Mouse (Mus musculus) neural tube, embryonic 11.5 days (tissue): ENCODE measurements around the gene Plekho2. TPM values are rescaled to one million over a fixed set of nuclear protein-coding genes. Genes with fewer than 3 reads are reported as not detected.

Experiments
- ATAC-seq: fragments of 200-750 bp; cut with Nextera tagmentation; 2 replicates; pipeline ENCODE4 v1.8.0; 2017; ENCODE audit warnings: moderate number of reproducible peaks, mild to moderate bottlenecking, moderate TSS enrichment, moderate library complexity; ENCODE audit not compliant: insufficient read depth, low FRiP score, low TSS enrichment
- DNase-seq: peaks from one replicate; pipeline ENCODE4 v3.0.0-alpha.2; 2015; ENCODE audit warnings: low spot score
- H3K27ac ChIP-seq: fragments of 300-500 bp; sonication (generic); 2 replicates; pipeline ENCODE4 v1.5.1; 2014; ENCODE audit warnings: low read depth, mild to moderate bottlenecking, low read length
- H3K27me3 ChIP-seq: fragments of 300-500 bp; sonication (generic); 2 replicates; pipeline ENCODE4 v1.6.1; 2014; ENCODE audit warnings: mild to moderate bottlenecking, low read length, mixed read lengths; ENCODE audit not compliant: control insufficient read depth, insufficient read depth
- H3K36me3 ChIP-seq: fragments of 300-500 bp; sonication (generic); 2 replicates; pipeline ENCODE4 v1.6.1; 2014; ENCODE audit warnings: mild to moderate bottlenecking, low read length, moderate library complexity, mixed read lengths; ENCODE audit not compliant: control insufficient read depth, insufficient read depth
- H3K4me1 ChIP-seq: fragments of 300-500 bp; sonication (generic); 2 replicates; pipeline ENCODE4 v1.6.1; 2014; ENCODE audit warnings: low read length, mixed read lengths; ENCODE audit not compliant: control insufficient read depth, insufficient read depth
- H3K4me2 ChIP-seq: fragments of 300-500 bp; sonication (generic); 2 replicates; pipeline ENCODE4 v1.6.1; 2014; ENCODE audit warnings: low read depth, mild to moderate bottlenecking, moderate library complexity
- H3K4me3 ChIP-seq: fragments of 300-500 bp; sonication (generic); 2 replicates; pipeline ENCODE4 v1.5.1; 2014; ENCODE audit warnings: low read depth, low read length
- H3K9ac ChIP-seq: fragments of 300-500 bp; sonication (generic); 2 replicates; pipeline ENCODE4 v1.6.1; 2014; ENCODE audit warnings: mild to moderate bottlenecking, low read length
- H3K9me3 ChIP-seq: fragments of 300-500 bp; sonication (generic); 2 replicates; pipeline ENCODE4 v1.6.1; 2016; ENCODE audit warnings: low read length; ENCODE audit not compliant: control insufficient read depth
- WGBS: fragments of 180-500 bp; shearing (Covaris S2); extraction: QIAGEN DNeasy Blood & Tissue Kit; methylation state at CpG from one replicate; pipeline ENCODE4 v1.1.7; 2014; 5-methylcytosine and 5-hydroxymethylcytosine counted together
- polyA plus RNA-seq: library from polyadenylated mRNA; unstranded; fragments of >200 nt; fragmentation: Nextera tagmentation; extraction: Ambion mirVana; gene quantifications from 2 replicates; pipeline ENCODE4 v1.2.1, GENCODE M21; 2014

Plekho2 gene
- polyA plus RNA-seq, 1 experiment from 2014 or later, result 13.3 TPM

- no peak for DNase-seq
- ATAC-seq, result no peak
Observed at GRCm38 (mm10) chr9:65534111-65534510, 45.7 kb downstream of the Plekho2 start.

GRCm38 (mm10) chr9:65532986-65533385 lies 46.9 kb downstream of the Plekho2 start:
- Histone ChIP-seq H3K27ac (no peak overlapping the region), H3K9ac (no peak overlapping the region), H3K4me3 (no peak overlapping the region), H3K4me1 (no peaks in the 10 kb centered on the region), H3K4me2 (no peak overlapping the region), H3K9me3 (no peaks in the 10 kb centered on the region), H3K36me3 (no peaks in the 10 kb centered on the region), H3K27me3 (no peaks in the 10 kb centered on the region)
- DNase-seq, result no peak
- ATAC-seq, result no peak
- WGBS, result 69% methylated on average over 8 of the region's 8 CpGs

More at GRCm38 (mm10) chr9:65534111-65534510, 45.7 kb downstream of the Plekho2 start:
- no peak overlapping the region for H3K9ac ChIP-seq
- no peak overlapping the region for H3K4me3 ChIP-seq
- WGBS, result 90% methylated on average over 3 of the region's 3 CpGs
- no peak overlapping the region for H3K4me2 ChIP-seq
- H3K27ac ChIP-seq, result no peak overlapping the region
- H3K4me1 ChIP-seq, result no peaks in the 10 kb centered on the region
- H3K9me3 ChIP-seq, result no peaks in the 10 kb centered on the region
- no peaks in the 10 kb centered on the region for H3K27me3 ChIP-seq
- no peaks in the 10 kb centered on the region for H3K36me3 ChIP-seq

- Histone ChIP-seq H3K27ac (no peak overlapping the region), H3K4me2 (no peak overlapping the region), H3K9ac (no peak overlapping the region), H3K4me1 (no peaks in the 10 kb centered on the region), H3K36me3 (no peaks in the 10 kb centered on the region), H3K9me3 (no peaks in the 10 kb centered on the region), H3K27me3 (no peaks in the 10 kb centered on the region), H3K4me3 (no peak overlapping the region)
- no peak for DNase-seq
- ATAC-seq, result no peak
- 88% methylated on average over 5 of the region's 5 CpGs for WGBS
Observed at GRCm38 (mm10) chr9:65531283-65531682, 48.6 kb downstream of the Plekho2 start.

GRCm38 (mm10) chr9:65529659-65530058 lies 50.2 kb downstream of the Plekho2 start:
- Histone ChIP-seq H3K4me2 (no peak overlapping the region), H3K4me1 (no peaks in the 10 kb centered on the region), H3K36me3 (no peaks in the 10 kb centered on the region), H3K9ac (no peak overlapping the region), H3K27me3 (no peaks in the 10 kb centered on the region), H3K27ac (no peak overlapping the region), H3K4me3 (no peak overlapping the region), H3K9me3 (no peaks in the 10 kb centered on the region)
- DNase-seq, result no peak
- no peak for ATAC-seq
- 68% methylated on average over 8 of the region's 8 CpGs for WGBS

GRCm38 (mm10) chr9:65528417-65529038 lies 51.3 kb downstream of the Plekho2 start:
- Histone ChIP-seq H3K4me3 (no peak overlapping the region), H3K9ac (no peak overlapping the region), H3K4me2 (no peak overlapping the region), H3K27me3 (no peaks in the 10 kb centered on the region), H3K36me3 (no peaks in the 10 kb centered on the region), H3K4me1 (no peaks in the 10 kb centered on the region), H3K27ac (no peak overlapping the region), H3K9me3 (no peaks in the 10 kb centered on the region)
- DNase-seq (no peak), ATAC-seq (no peak)
- WGBS, result 83% methylated on average over 6 of the region's 6 CpGs

GRCm38 (mm10) chr9:65525445-65526195 lies 54.2 kb downstream of the Plekho2 start:
- Histone ChIP-seq H3K27me3 (no peaks in the 10 kb centered on the region), H3K27ac (no peak overlapping the region), H3K9ac (no peak overlapping the region), H3K4me2 (no peak overlapping the region), H3K36me3 (no peaks in the 10 kb centered on the region), H3K9me3 (no peaks in the 10 kb centered on the region), H3K4me3 (no peak overlapping the region), H3K4me1 (no peaks in the 10 kb centered on the region)
- DNase-seq, result no peak
- ATAC-seq, result no peak
- 83% methylated on average over 10 of the region's 10 CpGs for WGBS

GRCm38 (mm10) chr9:65523611-65524364 lies 56.1 kb downstream of the Plekho2 start:
- Histone ChIP-seq H3K4me3 (no peak overlapping the region), H3K4me2 (no peak overlapping the region), H3K9me3 (no peaks in the 10 kb centered on the region), H3K27me3 (no peaks in the 10 kb centered on the region), H3K4me1 (peaks cover 3% of the 10 kb centered on the region; the same call in 1 of the 2 replicates), H3K27ac (no peak overlapping the region), H3K9ac (no peak overlapping the region), H3K36me3 (no peaks in the 10 kb centered on the region)
- 24% methylated on average over 14 of the region's 14 CpGs for WGBS
- no peak for ATAC-seq
- peak; percentile 83 for DNase-seq

- H3K4me3 ChIP-seq, result no peak overlapping the region
- H3K27ac ChIP-seq, result no peak overlapping the region
- H3K36me3 ChIP-seq, result no peaks in the 10 kb centered on the region
- DNase-seq (no peak), ATAC-seq (no peak)
- H3K4me2 ChIP-seq, result peak overlapping the region; percentile 43
- no peak overlapping the region for H3K9ac ChIP-seq
- H3K27me3 ChIP-seq, result no peaks in the 10 kb centered on the region
- H3K4me1 ChIP-seq, result peaks cover 3% of the 10 kb centered on the region; the same call in 1 of the 2 replicates
- WGBS, result 18% methylated on average over 11 of the region's 11 CpGs
- H3K9me3 ChIP-seq, result no peaks in the 10 kb centered on the region
Observed at GRCm38 (mm10) chr9:65520505-65520876, 59.3 kb downstream of the Plekho2 start.
